Mouse (Mus musculus): ENCODE data around the gene Map3k21. TPM values are rescaled to one million over a fixed set of nuclear protein-coding genes. Genes with fewer than 3 reads are reported as not detected.

The Map3k21 gene
- total and polyA plus RNA-seq, 3 experiments = not detected

GRCm38 (mm10) chr8:125901167-125901566, 9.1 kb upstream of the Map3k21 start:
- no peaks in the 10 kb centered on the region for H3K79me2 ChIP-seq (replicated peaks; ENCODE audit: control insufficient read depth, extremely low read depth, insufficient read depth, poor library complexity, severe bottlenecking)
- no peak overlapping the region for H3K9ac ChIP-seq (ENCODE audit: insufficient read depth, low read depth)
- no peak for DNase-seq (ENCODE audit: extremely low read depth)
- H3K4me2 ChIP-seq (ENCODE audit: insufficient read depth, low read depth, poor library complexity, severe bottlenecking) = no peak overlapping the region
- H3K36me3 ChIP-seq (replicated peaks in 1 of 2; ENCODE audit: control insufficient read depth in 1 of 2, insufficient read depth in 1 of 2, low read length in 1 of 2) = no peaks in the 10 kb centered on the region
- TF ChIP-seq RCOR1 (conservative IDR thresholded peaks at IDR 0.05; ENCODE audit: low read depth, low read length) (no peak), RAD21 (IDR thresholded peaks at IDR 0.05; ENCODE audit: low read depth, low read length) (peak; percentile 30), JUN (IDR thresholded peaks at IDR 0.05; ENCODE audit: insufficient read depth, low read depth, low read length) (no peak), CTCF (conservative IDR thresholded peaks at IDR 0.05 in 1 of 2, IDR thresholded peaks at IDR 0.05 in 1 of 2; ENCODE audit: low read depth in 2 of 2, low read length in 2 of 2) (peak; percentile 20 to 45; a peak in 3 of 4 replicates)
- dilution Hi-C loops (cut with MboI; ENCODE audit: extremely low pct_ligation_motif_present, extremely low pct_unique_long_range_greater_than_20kb, low sequenced_read_pairs) = no loop called here
- peaks cover 30% of the 10 kb centered on the region for H3K27me3 ChIP-seq (replicated peaks)
- no peaks in the 10 kb centered on the region for H3K4me1 ChIP-seq (ENCODE audit: control insufficient read depth in 1 of 2, insufficient read depth in 2 of 2)
- no peaks in the 10 kb centered on the region for H3K9me3 ChIP-seq (replicated peaks; ENCODE audit: low read length)
- no peak overlapping the region for H3K27ac ChIP-seq (ENCODE audit: insufficient read depth, low read depth)
- in situ Hi-C loops (cut with MboI; ENCODE audit: low pct_ligation_motif_present, low pct_unique_long_range_greater_than_20kb, low sequenced_read_pairs) = no loop called here
- no peak overlapping the region for H3K4me3 ChIP-seq (replicated peaks in 1 of 3; ENCODE audit: low read depth in 2 of 3, low read length in 2 of 3, poor library complexity in 1 of 3)

DNA sequence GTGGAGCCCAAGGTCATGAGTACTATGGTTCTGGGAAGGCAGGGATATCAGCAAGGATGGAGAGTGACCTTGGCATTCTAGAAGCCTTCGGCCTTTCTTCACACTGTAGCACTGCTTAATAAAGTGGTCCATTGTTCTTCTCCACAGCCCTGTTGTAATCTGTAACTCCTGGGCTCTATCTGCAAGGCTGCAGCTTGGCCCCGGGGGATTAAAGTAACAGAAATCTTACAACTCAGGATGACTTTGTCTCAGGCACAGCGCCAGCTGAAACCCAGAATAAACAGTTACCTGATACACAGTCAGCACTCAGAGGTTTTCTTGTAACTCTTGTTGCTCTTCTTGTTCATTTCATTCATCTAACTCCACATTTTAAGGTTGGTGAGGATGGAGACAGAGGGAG, 7.7 kb upstream of the Map3k21 start:
- H3K36me3 ChIP-seq (replicated peaks in 1 of 2; ENCODE audit: control insufficient read depth in 1 of 2, insufficient read depth in 1 of 2, low read length in 1 of 2) = no peaks in the 10 kb centered on the region
- peaks cover 17% of the 10 kb centered on the region for H3K27me3 ChIP-seq (replicated peaks)
- H3K4me2 ChIP-seq (ENCODE audit: insufficient read depth, low read depth, poor library complexity, severe bottlenecking) = no peak overlapping the region
- no peak overlapping the region for H3K4me3 ChIP-seq (replicated peaks in 1 of 3; ENCODE audit: low read depth in 2 of 3, low read length in 2 of 3, poor library complexity in 1 of 3)
- dilution Hi-C loops (cut with MboI; ENCODE audit: extremely low pct_ligation_motif_present, extremely low pct_unique_long_range_greater_than_20kb, low sequenced_read_pairs) (no loop called here), in situ Hi-C loops (cut with MboI; ENCODE audit: low pct_ligation_motif_present, low pct_unique_long_range_greater_than_20kb, low sequenced_read_pairs) (no loop called here)
- TF ChIP-seq JUND (conservative IDR thresholded peaks at IDR 0.05; ENCODE audit: low read depth, low read length) (no peak), MAFK (IDR thresholded peaks at IDR 0.05; ENCODE audit: insufficient replicate concordance, low read length) (no peak), ZNF384 (IDR thresholded peaks at IDR 0.05; ENCODE audit: low read depth, low read length) (no peak), GABPA (IDR thresholded peaks at IDR 0.05; ENCODE audit: insufficient replicate concordance, low read depth, low read length) (no peak), TCF12 (IDR thresholded peaks at IDR 0.05; ENCODE audit: low read depth, low read length) (no peak), CHD2 (IDR thresholded peaks at IDR 0.05; ENCODE audit: low read length) (no peak), HCFC1 (IDR thresholded peaks at IDR 0.05; ENCODE audit: low read depth, low read length) (no peak), USF1 (IDR thresholded peaks at IDR 0.05; ENCODE audit: low read depth, low read length) (no peak), IRF4 (IDR thresholded peaks at IDR 0.05; ENCODE audit: low read depth, low read length) (no peak)
- H3K9me3 ChIP-seq (replicated peaks; ENCODE audit: low read length) = peaks cover 2% of the 10 kb centered on the region
- no peak overlapping the region for H3K27ac ChIP-seq (ENCODE audit: insufficient read depth, low read depth)
- H3K9ac ChIP-seq (ENCODE audit: insufficient read depth, low read depth) = no peak overlapping the region
- no peaks in the 10 kb centered on the region for H3K4me1 ChIP-seq (ENCODE audit: control insufficient read depth in 1 of 2, insufficient read depth in 2 of 2)
- no peak for DNase-seq (ENCODE audit: extremely low read depth)
- H3K79me2 ChIP-seq (replicated peaks; ENCODE audit: control insufficient read depth, extremely low read depth, insufficient read depth, poor library complexity, severe bottlenecking) = no peaks in the 10 kb centered on the region

DNA sequence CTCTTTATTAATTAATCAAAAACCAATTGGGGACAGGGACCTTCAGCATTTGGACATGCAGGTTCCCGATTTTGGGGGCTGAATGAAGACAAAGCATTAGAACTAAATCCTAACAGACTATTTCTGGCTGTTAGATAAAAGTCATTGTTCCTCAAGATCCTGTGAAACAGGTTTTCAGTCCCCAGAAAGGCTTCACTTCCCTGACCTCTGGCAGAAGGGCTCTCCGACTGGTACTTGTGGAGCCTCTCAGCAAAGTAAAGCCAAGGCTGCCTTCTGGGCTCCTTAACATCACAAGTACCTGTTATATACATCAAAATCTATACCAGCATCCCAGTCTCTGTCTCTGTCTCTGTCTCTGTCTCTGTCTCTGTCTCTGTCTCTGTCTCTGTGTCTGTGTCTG, 4.9 kb upstream of the Map3k21 start:
- no peak for DNase-seq (ENCODE audit: extremely low read depth)
- H3K4me1 ChIP-seq (ENCODE audit: control insufficient read depth in 1 of 2, insufficient read depth in 2 of 2) = no peaks in the 10 kb centered on the region
- TF ChIP-seq POLR2A (IDR thresholded peaks at IDR 0.05; ENCODE audit: low read depth, low read length) = no peak
- no peak for TF ChIP-seq E2F4 (IDR thresholded peaks at IDR 0.05; ENCODE audit: insufficient replicate concordance, low read depth, low read length)
- no peak for TF ChIP-seq ZKSCAN1 (IDR thresholded peaks at IDR 0.05; ENCODE audit: borderline replicate concordance, low read depth, low read length)
- TF ChIP-seq MAZ (IDR thresholded peaks at IDR 0.05; ENCODE audit: low read depth, low read length) = no peak
- TF ChIP-seq RCOR1 (conservative IDR thresholded peaks at IDR 0.05; ENCODE audit: low read depth, low read length) = no peak
- TF ChIP-seq ZC3H11A (IDR thresholded peaks at IDR 0.05; ENCODE audit: low read depth, low read length) = no peak
- TF ChIP-seq KAT2A (IDR thresholded peaks at IDR 0.05; ENCODE audit: insufficient replicate concordance, low read length) = no peak
- TF ChIP-seq IRF4 (IDR thresholded peaks at IDR 0.05; ENCODE audit: low read depth, low read length) = no peak
- TF ChIP-seq JUN (IDR thresholded peaks at IDR 0.05; ENCODE audit: insufficient read depth, low read depth, low read length) = no peak
- no peak for TF ChIP-seq MAFK (IDR thresholded peaks at IDR 0.05; ENCODE audit: insufficient replicate concordance, low read length)
- no peak for TF ChIP-seq ELF1 (IDR thresholded peaks at IDR 0.05; ENCODE audit: low read depth, low read length)
- no peak for TF ChIP-seq MAX (IDR thresholded peaks at IDR 0.05; ENCODE audit: low read length)
- no peak for TF ChIP-seq RAD21 (IDR thresholded peaks at IDR 0.05; ENCODE audit: low read depth, low read length)
- TF ChIP-seq ZNF384 (IDR thresholded peaks at IDR 0.05; ENCODE audit: low read depth, low read length) = no peak
- TF ChIP-seq USF1 (IDR thresholded peaks at IDR 0.05; ENCODE audit: low read depth, low read length) = no peak
- no peak for TF ChIP-seq TCF12 (IDR thresholded peaks at IDR 0.05; ENCODE audit: low read depth, low read length)
- H3K79me2 ChIP-seq (replicated peaks; ENCODE audit: control insufficient read depth, extremely low read depth, insufficient read depth, poor library complexity, severe bottlenecking) = no peaks in the 10 kb centered on the region
- in situ Hi-C loops (cut with MboI; ENCODE audit: low pct_ligation_motif_present, low pct_unique_long_range_greater_than_20kb, low sequenced_read_pairs) (no loop called here), dilution Hi-C loops (cut with MboI; ENCODE audit: extremely low pct_ligation_motif_present, extremely low pct_unique_long_range_greater_than_20kb, low sequenced_read_pairs) (no loop called here)
- no peak overlapping the region for H3K4me2 ChIP-seq (ENCODE audit: insufficient read depth, low read depth, poor library complexity, severe bottlenecking)
- no peak overlapping the region for H3K27ac ChIP-seq (ENCODE audit: insufficient read depth, low read depth)
- H3K4me3 ChIP-seq (replicated peaks in 1 of 3; ENCODE audit: low read depth in 2 of 3, low read length in 2 of 3, poor library complexity in 1 of 3) = no peak overlapping the region
- no peak overlapping the region for H3K9ac ChIP-seq (ENCODE audit: insufficient read depth, low read depth)
- no peaks in the 10 kb centered on the region for H3K36me3 ChIP-seq (replicated peaks in 1 of 2; ENCODE audit: control insufficient read depth in 1 of 2, insufficient read depth in 1 of 2, low read length in 1 of 2)
- H3K27me3 ChIP-seq (replicated peaks) = peaks cover 11% of the 10 kb centered on the region
- peaks cover 10% of the 10 kb centered on the region for H3K9me3 ChIP-seq (replicated peaks; ENCODE audit: low read length)
